Mouse (Mus musculus): ENCODE measurements around the gene Gm21915. TPM values are rescaled to one million over a fixed set of nuclear protein-coding genes. Genes with fewer than 3 reads are reported as not detected.
A peak's percentile ranks its signal among the peaks of the same experiment; 100 is the strongest.

Gene Gm21915
- total RNA-seq, 2 experiments from 2014 or later = not detected

DNA sequence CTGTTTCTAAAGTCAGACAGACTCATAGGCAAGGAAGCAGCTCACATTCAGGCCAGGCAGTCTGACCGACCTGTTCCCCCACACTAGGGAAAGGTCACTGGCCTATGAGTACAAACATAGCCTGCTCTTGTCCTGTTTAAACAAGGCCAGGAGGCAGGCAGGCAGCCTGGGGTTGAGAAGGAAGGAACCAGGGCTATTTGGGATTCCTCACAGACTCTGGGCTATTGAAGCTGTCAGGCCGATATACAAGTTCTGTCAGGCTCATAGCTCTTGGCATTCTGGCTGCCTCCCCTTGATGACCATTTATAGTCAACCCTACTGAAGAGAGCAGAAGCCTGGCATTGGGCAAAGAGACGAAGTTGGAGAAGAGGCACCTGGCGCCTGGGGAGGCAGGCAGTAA, 41.2 kb downstream of the Gm21915 start:
- no peak for DNase-seq (ENCODE audit: low spot score in 2 of 2)

DNA sequence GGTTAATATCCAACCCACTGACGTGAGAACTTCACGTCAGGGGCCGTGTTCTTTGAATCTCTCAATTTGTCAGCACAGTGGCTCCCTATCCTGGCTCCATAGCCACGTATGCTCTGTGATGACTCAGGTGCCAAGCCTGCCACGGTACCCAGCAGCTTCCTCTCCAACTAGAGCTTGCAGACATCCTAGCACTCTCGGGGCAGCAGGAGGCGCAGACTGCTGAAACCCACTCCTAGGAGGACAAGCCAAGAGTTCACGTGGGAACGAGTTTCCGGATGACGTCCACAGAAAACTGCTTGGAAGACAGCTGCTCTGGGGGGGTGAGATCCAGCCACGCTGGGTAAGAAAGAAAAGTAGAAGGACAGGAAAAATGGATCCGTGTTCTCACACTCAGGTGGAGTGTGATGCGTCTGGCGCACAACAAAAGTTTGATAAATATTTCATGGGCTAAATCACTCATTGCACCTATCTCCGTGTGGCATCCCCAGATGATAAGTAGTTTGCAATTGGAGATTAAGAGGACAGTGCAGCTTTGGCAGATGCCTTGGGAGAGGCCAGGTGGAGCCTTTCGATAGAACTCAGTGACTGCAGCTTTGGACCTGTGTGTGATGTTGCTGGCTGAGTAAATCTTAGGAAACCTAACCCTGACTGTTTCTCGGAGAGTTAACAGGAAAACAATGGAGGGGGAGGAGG, 46.9 kb downstream of the Gm21915 start:
- peak; percentile 42 to 51 for DNase-seq (ENCODE audit: low spot score in 2 of 2)

DNA sequence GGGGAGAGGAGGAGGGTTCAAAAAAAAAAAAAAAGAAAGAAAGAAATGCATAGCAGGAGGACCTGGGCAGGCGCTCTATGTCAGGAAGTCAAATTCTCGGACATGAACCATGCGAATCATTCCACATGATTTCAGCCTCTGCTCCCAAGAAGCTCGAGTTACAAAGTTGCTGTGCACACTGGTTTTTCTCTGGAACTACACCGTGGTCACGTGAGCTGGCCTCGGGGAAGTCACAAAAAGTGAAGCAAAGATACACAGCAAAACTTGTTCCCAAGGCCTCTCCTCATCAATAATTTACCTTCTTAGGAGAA, 47.4 kb downstream of the Gm21915 start:
- DNase-seq (ENCODE audit: low spot score in 2 of 2) = no peak

Other genes with a start within 250 kb of the Gm21915 start
- gene Gramd1b, start 139.2 kb upstream of the Gm21915 start, total RNA-seq (2021) = 100 to 1,000 TPM; 146 to 159 TPM
- gene Clmp, start 15.3 kb downstream of the Gm21915 start, total RNA-seq (2021) = 10 to 100 TPM; 23.1 to 25.4 TPM
- 1,000 to 10,000 TPM; 2,409 to 2,534 TPM for gene Hspa8, start 130.4 kb downstream of the Gm21915 start, total RNA-seq (2021)
- gene Bsx, start 203.5 kb downstream of the Gm21915 start, total RNA-seq (2021) = not detected